Mouse (Mus musculus) liver, embryonic 12.5 days (tissue): Measurements from ENCODE around the gene Cyp2w1. TPM values are rescaled to one million over a fixed set of nuclear protein-coding genes. Genes with fewer than 3 reads are reported as not detected.
A peak's percentile ranks its signal among the peaks of the same experiment; 100 is the strongest.

ENCODE experiments used
- ATAC-seq: fragments of 200-750 bp; cut with Nextera tagmentation; 2 replicates; pipeline ENCODE4 v1.8.0; 2017; ENCODE audit warnings: moderate number of reproducible peaks, mild to moderate bottlenecking, moderate library complexity
- H3K27ac ChIP-seq: fragments of 300-500 bp; sonication (generic); 2 replicates; pipeline ENCODE4 v1.5.1; 2016; ENCODE audit warnings: mild to moderate bottlenecking
- H3K27me3 ChIP-seq: fragments of 300-500 bp; sonication (generic); replicated peaks from 2 replicates; pipeline ENCODE4 v1.6.1; 2016; ENCODE audit warnings: mild to moderate bottlenecking, moderate library complexity
- H3K36me3 ChIP-seq: fragments of 300-500 bp; sonication (generic); 2 replicates; pipeline ENCODE4 v1.6.1; 2016; ENCODE audit warnings: mild to moderate bottlenecking, moderate library complexity
- H3K4me1 ChIP-seq: fragments of 300-500 bp; sonication (generic); 2 replicates; pipeline ENCODE4 v1.6.1; 2016
- H3K4me2 ChIP-seq: fragments of 300-500 bp; sonication (generic); 2 replicates; pipeline ENCODE4 v1.6.1; 2016; ENCODE audit warnings: mild to moderate bottlenecking, moderate library complexity
- H3K4me3 ChIP-seq: fragments of 300-500 bp; sonication (generic); 2 replicates; pipeline ENCODE4 v1.5.1; 2016; ENCODE audit warnings: mild to moderate bottlenecking, moderate library complexity
- H3K9ac ChIP-seq: fragments of 300-500 bp; sonication (generic); 2 replicates; pipeline ENCODE4 v1.6.1; 2016; ENCODE audit warnings: mild to moderate bottlenecking, moderate library complexity
- H3K9me3 ChIP-seq: fragments of 300-500 bp; sonication (generic); replicated peaks from 2 replicates; pipeline ENCODE4 v1.6.1; 2016; ENCODE audit warnings: mild to moderate bottlenecking, moderate library complexity
- WGBS: fragments of 180-500 bp; shearing (Covaris S2); methylation state at CpG from one replicate; pipeline ENCODE4 v1.1.7; 2016; ENCODE audit not compliant: insufficient replicate concordance; 5-methylcytosine and 5-hydroxymethylcytosine counted together
- polyA plus RNA-seq: library from polyadenylated mRNA; unstranded; fragments of >200 nt; fragmentation: Nextera tagmentation; extraction: Ambion mirVana; gene quantifications from 2 replicates; pipeline ENCODE4 v1.2.1, GENCODE M21; 2016

The Cyp2w1 gene
- polyA plus RNA-seq, 1 experiment from 2014 or later, result not detected

DNA sequence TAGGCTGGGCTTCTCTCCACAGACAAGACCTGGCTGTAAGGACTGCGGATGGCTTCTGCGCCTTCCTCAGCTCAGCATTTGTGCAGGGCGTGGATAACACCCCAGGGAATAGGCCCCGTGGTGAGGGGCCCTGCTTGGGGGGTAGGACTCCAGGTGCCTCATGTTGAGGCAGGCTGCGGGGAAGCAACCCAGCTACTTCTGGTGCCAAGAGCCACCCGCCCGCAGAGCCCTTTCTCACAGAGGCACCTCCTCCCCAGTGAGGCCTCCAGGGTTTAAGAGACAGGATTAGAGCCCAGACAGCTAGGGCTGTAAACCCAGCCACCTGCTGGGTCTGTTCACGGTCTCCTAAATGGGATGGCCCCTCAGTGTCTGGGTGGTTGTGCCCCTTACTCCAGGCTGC, 789 bp upstream of the Cyp2w1 start:
- Histone ChIP-seq H3K4me2 (no peak overlapping the region), H3K27ac (peak overlapping the region; percentile 34), H3K36me3 (no peaks in the 10 kb centered on the region), H3K4me1 (peaks cover 59% of the 10 kb centered on the region), H3K27me3 (peaks cover 32% of the 10 kb centered on the region), H3K9ac (no peak overlapping the region), H3K4me3 (no peak overlapping the region), H3K9me3 (no peaks in the 10 kb centered on the region)
- no peak for ATAC-seq
- 27% methylated on average over 8 of the region's 8 CpGs for WGBS

DNA sequence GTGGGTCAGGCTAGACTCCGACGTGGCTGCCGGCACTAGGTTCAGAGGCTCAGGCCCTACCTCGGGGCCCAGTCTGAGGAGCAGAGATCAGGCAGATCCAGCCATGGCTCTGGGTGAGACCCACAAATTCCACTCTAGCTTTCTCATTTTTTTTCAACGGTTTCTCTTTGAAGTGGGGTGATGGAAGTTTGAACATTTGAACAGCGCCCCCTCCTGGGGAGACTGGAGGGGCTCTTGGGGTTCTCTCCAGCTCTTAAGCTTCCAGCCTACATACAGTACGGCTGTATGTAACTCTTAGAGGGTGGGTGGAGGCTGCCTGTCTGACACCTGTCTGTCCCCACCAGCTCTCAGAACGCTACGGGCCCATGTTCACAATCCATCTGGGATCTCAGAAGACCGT, 1.1 kb downstream of the Cyp2w1 start:
- Histone ChIP-seq H3K27ac (no peak overlapping the region), H3K27me3 (peaks cover 25% of the 10 kb centered on the region), H3K4me2 (no peak overlapping the region), H3K9ac (no peak overlapping the region), H3K36me3 (no peaks in the 10 kb centered on the region), H3K4me1 (peaks cover 59% of the 10 kb centered on the region), H3K4me3 (no peak overlapping the region), H3K9me3 (no peaks in the 10 kb centered on the region)
- ATAC-seq, result no peak
- WGBS, result 49% methylated on average over 10 of the region's 10 CpGs

DNA sequence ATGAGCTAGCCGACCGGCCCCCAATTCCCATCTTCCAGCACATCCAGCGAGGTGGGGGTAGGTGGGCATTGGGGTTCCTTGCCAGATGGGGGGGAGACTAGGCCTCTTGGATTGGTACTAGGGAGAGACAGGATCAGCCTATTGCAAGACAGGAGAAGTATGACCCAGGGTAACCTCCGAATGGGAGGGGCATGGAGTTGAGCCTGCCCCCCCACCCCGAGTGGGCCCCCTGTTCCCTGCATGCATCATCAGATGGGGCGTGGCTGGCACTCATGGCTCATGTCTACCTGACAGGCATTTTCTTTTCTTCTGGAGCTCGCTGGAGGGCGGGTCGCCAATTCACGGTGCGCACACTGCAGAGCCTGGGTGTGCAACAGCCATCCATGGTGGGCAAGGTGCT, 1.5 kb downstream of the Cyp2w1 start:
- no peak for ATAC-seq
- no peak overlapping the region for H3K9ac ChIP-seq
- H3K4me2 ChIP-seq, result no peak overlapping the region
- no peak overlapping the region for H3K4me3 ChIP-seq
- no peaks in the 10 kb centered on the region for H3K36me3 ChIP-seq
- H3K4me1 ChIP-seq, result peaks cover 55% of the 10 kb centered on the region
- no peaks in the 10 kb centered on the region for H3K9me3 ChIP-seq
- no peak overlapping the region for H3K27ac ChIP-seq
- 77% methylated on average over 11 of the region's 11 CpGs for WGBS
- H3K27me3 ChIP-seq, result peaks cover 25% of the 10 kb centered on the region

DNA sequence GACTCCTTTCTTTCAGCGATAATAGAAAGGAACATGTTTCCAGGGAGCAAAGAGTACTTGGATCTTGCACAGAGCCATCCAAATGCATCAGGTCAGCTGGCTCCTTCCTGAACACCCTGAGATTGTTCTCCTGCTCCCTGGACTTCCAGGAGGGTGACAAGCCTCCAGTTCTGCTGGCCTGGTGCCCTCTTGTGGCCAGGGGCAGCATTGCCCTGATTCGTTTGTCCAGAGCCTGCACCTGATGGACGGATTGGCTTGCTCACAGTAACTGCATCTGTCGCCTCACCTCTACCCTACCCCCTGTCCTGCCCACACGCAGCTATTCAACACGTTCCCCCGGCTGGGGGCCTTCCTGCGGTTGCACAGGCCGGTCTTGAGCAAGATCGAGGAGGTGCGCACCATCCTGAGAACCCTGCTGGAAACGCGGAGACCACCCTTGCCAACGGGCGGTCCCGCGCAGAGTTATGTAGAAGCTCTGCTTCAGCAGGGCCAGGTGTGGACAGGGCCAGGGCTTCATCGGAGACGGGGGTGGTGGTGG, 2.9 kb downstream of the Cyp2w1 start:
- Histone ChIP-seq H3K4me2 (no peak overlapping the region), H3K4me3 (no peak overlapping the region), H3K9me3 (no peaks in the 10 kb centered on the region), H3K4me1 (peaks cover 41% of the 10 kb centered on the region), H3K27me3 (peaks cover 23% of the 10 kb centered on the region), H3K36me3 (peaks cover 6% of the 10 kb centered on the region; the same call in 1 of the 2 replicates), H3K27ac (no peak overlapping the region), H3K9ac (no peak overlapping the region)
- no peak for ATAC-seq
- 35% methylated on average over 19 of the region's 19 CpGs for WGBS

DNA sequence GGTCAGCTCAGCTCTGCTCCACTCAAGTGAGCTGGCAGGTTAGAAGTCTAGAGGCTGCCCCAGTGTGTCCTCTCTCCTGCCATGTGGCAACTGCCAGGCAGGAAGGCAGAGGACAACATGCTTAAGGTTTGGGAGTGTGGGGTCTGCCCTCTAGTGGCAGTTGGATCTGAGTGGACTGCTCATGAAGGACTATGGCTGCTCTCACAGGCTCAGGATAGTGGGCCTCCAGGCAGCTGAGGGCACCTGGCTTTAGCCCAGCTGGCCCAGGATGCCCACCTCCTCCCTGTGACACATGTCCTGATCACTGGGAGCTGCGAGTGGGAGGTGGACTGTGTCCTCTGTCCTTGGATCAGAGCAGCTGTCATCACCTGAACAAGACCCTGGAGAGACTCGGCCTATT, 6.2 kb downstream of the Cyp2w1 start:
- 65% methylated on average over 2 of the region's 2 CpGs for WGBS
- Histone ChIP-seq H3K27me3 (no peaks in the 10 kb centered on the region), H3K4me2 (no peak overlapping the region), H3K9me3 (no peaks in the 10 kb centered on the region), H3K27ac (no peak overlapping the region), H3K9ac (no peak overlapping the region), H3K4me3 (no peak overlapping the region), H3K4me1 (peaks cover 8% of the 10 kb centered on the region), H3K36me3 (peaks cover 16% of the 10 kb centered on the region; the same call in 1 of the 2 replicates)
- ATAC-seq, result peak; percentile 30; the same call in 1 of the 2 replicates

DNA sequence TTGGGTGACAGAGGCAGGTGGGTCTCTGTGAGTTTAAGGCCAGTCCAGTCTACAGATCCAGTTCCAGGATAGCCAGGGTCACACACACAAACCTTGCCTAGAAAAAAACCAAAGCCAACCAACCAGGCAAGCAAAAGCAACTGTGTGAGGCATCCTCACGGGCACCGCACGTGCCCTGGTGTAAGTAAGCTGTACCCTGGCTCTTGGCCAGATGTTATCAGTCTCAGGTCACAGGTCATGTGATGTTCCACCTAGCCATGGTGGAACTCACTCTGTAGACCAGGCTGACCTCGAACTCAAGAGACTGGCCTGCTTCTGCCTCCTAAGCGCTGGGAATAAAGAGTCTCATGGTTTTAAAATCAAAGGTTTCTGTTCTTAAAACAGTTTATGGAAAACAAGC, 6.8 kb downstream of the Cyp2w1 start:
- WGBS, result 81% methylated on average over 5 of the region's 5 CpGs

DNA sequence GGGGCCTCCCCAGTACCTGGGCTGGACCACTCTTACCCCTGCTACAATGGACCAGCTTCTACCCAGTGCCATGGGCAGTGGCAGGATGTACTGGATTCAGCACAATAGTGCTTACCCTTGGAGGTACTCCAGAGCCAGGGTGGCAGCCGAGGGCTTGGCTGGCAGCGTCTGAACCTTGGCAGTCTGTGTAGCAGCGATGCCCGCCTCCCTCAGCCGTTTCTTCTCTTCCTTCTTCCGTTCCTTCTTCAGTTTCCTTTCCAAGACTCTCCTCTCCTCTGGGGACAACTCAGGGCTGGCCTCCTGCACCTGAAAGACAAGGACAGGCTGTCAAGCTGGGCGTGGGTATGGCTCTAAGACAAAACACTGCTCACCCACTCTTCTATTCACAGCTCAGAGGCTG, 11.4 kb downstream of the Cyp2w1 start:
- WGBS, result 55% methylated on average over 7 of the region's 7 CpGs
- Histone ChIP-seq H3K4me1 (peaks cover 51% of the 10 kb centered on the region), H3K4me2 (no peak overlapping the region), H3K27ac (no peak overlapping the region), H3K9ac (no peak overlapping the region), H3K27me3 (no peaks in the 10 kb centered on the region), H3K4me3 (no peak overlapping the region), H3K9me3 (no peaks in the 10 kb centered on the region), H3K36me3 (peaks cover 20% of the 10 kb centered on the region; the same call in 1 of the 2 replicates)
- no peak for ATAC-seq

More for the DNA sequence above, 6.8 kb downstream of the Cyp2w1 start:
- H3K4me2 ChIP-seq, result no peak overlapping the region
- no peak overlapping the region for H3K9ac ChIP-seq
- no peak overlapping the region for H3K4me3 ChIP-seq
- H3K4me1 ChIP-seq, result peaks cover 7% of the 10 kb centered on the region
- H3K27ac ChIP-seq, result no peak overlapping the region
- H3K27me3 ChIP-seq, result no peaks in the 10 kb centered on the region
- H3K36me3 ChIP-seq, result peaks cover 16% of the 10 kb centered on the region; the same call in 1 of the 2 replicates
- H3K9me3 ChIP-seq, result no peaks in the 10 kb centered on the region
- ATAC-seq, result no peak

DNA sequence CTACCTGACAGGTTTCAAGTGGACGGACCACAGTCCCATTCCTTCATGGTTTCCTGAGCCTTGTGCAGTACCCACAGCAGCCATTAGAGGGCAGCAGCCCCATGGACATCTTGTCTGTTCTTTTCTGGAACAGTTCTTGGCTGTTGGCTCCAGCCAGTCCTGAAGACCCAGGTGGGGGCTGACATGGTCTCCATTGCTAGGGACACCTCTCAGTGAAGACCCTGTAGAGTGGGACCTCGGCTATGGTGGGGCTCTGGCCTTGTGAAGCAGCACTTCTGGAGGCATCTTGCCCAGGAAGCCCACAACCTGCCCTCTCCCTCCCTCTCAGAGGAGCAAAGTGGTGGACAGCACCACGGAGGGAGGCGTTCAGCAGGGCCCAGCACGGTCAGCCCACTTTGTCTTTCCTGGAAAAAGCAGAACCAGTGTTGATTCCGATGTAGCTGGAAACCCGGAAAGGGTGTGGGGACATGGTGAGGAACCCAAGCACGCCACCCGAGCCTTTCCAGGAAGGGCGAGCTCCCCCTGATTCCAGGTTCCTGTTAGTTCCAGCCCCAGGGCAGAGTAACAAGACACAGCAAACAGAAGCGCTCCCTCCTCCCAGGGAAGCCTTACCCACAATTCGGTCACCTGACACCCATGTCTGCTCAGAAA, 12.0 kb downstream of the Cyp2w1 start:
- peaks cover 55% of the 10 kb centered on the region for H3K4me1 ChIP-seq
- 22% methylated on average over 12 of the region's 12 CpGs for WGBS
- no peaks in the 10 kb centered on the region for H3K27me3 ChIP-seq
- peak overlapping the region; percentile 58 for H3K27ac ChIP-seq
- H3K9ac ChIP-seq, result peak overlapping the region; percentile 35; the same call in 1 of the 2 replicates
- H3K9me3 ChIP-seq, result no peaks in the 10 kb centered on the region
- peak; percentile 53 for ATAC-seq
- no peak overlapping the region for H3K4me3 ChIP-seq
- H3K4me2 ChIP-seq, result peak overlapping the region; percentile 28
- 0 out of 2 replicates have a peak, but pooled peaks cover 17% of the 10 kb centered on the region for H3K36me3 ChIP-seq

DNA sequence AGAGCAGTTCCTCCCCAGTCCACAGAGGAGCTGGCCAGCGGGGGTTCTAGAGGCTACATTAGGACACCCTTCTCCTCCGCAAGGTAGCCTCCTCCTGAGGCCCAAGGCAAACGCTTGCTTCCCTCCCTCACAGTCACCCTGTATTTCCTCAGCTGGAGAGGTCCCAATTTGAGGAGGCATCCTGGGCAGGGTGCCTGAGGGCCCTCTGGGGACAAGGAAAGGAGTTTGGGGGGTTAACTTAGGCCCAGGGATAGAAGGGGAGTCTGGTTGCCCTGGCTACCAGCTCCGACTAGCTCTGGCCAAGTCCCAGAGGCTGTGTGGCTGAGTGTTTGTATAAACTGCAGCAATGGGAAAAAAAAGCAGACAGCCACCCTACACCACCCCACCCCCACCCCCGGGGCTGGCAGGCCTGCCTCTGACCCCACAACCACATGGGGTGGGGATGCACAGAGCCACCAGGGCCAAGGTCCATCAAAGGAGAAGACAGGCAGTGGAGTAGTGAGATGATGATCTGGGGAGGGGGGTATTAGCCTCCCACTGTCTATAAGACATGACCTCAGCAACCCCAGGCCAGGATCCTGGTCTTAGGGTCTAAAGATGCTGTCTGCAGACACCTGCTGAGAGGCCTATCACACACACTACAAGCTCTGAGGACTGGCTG, 12.6 kb downstream of the Cyp2w1 start:
- WGBS, result 39% methylated on average over 5 of the region's 5 CpGs
- peak; percentile 19 for ATAC-seq
- H3K4me1 ChIP-seq, result peaks cover 61% of the 10 kb centered on the region
- H3K4me3 ChIP-seq, result no peak overlapping the region
- H3K36me3 ChIP-seq, result 0 out of 2 replicates have a peak, but pooled peaks cover 16% of the 10 kb centered on the region
- no peaks in the 10 kb centered on the region for H3K27me3 ChIP-seq
- H3K9me3 ChIP-seq, result no peaks in the 10 kb centered on the region
- H3K4me2 ChIP-seq, result peak overlapping the region; percentile 28
- H3K9ac ChIP-seq, result peak overlapping the region; percentile 24; the same call in 1 of the 2 replicates
- H3K27ac ChIP-seq, result peak overlapping the region; percentile 58

DNA sequence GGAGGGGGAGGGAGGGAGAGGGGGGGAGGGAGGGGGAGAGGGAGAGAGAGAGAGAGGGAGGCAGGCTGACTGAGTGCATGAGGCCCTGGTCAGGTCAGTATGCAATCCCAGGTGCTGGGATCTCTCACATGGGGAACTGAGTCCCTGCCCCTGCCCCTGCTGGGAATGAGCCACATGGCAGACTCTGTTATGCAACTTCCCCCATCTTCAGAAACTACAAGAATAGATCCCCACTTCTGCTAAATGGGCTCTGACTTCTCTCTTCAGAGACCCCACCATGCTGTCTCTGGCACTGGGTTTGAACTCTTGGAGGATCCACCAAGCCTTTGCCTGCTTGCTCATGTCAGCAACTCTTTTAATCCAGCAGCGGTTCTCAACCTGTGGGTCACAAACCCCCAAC, 13.4 kb downstream of the Cyp2w1 start:
- Histone ChIP-seq H3K4me2 (no peak overlapping the region), H3K36me3 (0 out of 2 replicates have a peak, but pooled peaks cover 9% of the 10 kb centered on the region), H3K4me3 (no peak overlapping the region), H3K4me1 (peaks cover 69% of the 10 kb centered on the region), H3K27me3 (no peaks in the 10 kb centered on the region), H3K9me3 (no peaks in the 10 kb centered on the region), H3K9ac (no peak overlapping the region), H3K27ac (peak overlapping the region; percentile 45)
- WGBS, result 29% methylated on average over 1 of the region's 1 CpGs
- ATAC-seq, result no peak

DNA sequence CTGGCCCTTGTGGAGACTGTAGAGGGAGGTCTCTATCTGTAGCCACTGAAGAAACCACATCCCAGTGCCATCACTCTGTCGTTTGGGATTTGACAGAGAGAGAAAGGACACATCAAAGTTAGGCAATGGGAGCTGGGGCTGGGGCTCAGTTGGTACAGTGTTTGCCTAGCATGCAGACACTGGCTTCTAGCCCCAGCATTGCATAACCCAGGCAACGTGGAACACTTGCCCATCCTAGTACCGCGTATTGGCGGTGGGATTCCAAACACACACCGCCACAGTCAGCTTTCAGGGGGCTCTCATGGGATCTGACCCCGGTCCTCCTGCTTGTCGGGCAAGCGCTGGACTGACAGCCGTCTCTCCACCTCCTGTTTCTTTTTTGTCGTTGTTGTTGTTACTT, 14.1 kb downstream of the Cyp2w1 start:
- Histone ChIP-seq H3K27me3 (no peaks in the 10 kb centered on the region), H3K9me3 (no peaks in the 10 kb centered on the region), H3K4me2 (no peak overlapping the region), H3K4me3 (no peak overlapping the region), H3K9ac (no peak overlapping the region), H3K4me1 (peaks cover 76% of the 10 kb centered on the region), H3K27ac (peak overlapping the region; percentile 45), H3K36me3 (0 out of 2 replicates have a peak, but pooled peaks cover 4% of the 10 kb centered on the region)
- ATAC-seq, result no peak
- WGBS, result 68% methylated on average over 11 of the region's 11 CpGs

DNA sequence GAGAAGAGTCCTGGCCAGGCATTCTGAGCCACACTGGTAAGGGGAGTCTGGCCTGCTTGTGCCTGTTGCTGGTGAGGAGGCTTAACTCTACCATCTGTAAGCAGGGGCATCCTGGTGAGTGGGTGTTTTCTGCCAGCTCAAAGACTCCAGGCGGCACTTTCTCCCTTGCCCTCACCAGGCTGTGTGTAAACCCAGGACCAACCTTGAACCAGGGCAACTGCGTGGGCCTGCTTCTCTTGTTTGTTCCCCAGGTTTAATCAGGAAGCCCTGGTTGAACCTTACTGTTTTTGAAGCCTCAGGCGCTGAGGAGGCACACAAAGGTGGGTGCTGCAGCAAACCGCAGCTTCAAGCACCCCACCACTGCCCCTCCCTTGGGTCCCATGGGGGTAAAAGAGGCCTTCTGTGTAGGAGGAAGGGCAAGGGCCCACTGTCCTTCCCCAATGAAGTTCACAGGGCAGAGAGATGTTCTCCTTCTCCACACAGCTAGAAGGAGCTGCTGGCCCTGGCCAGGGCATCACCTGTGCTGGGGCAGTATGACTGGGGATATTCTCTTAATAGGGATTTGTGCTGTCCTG, 15.6 kb downstream of the Cyp2w1 start:
- Histone ChIP-seq H3K27ac (peak overlapping the region; percentile 92), H3K4me3 (no peak overlapping the region), H3K27me3 (no peaks in the 10 kb centered on the region), H3K9me3 (no peaks in the 10 kb centered on the region), H3K4me2 (no peak overlapping the region), H3K36me3 (0 out of 2 replicates have a peak, but pooled peaks cover 4% of the 10 kb centered on the region), H3K9ac (no peak overlapping the region), H3K4me1 (peaks cover 87% of the 10 kb centered on the region)
- ATAC-seq, result no peak
- 79% methylated on average over 4 of the region's 4 CpGs for WGBS
